Mouse (Mus musculus) activated CD4-positive, CD25-positive, alpha-beta regulatory T cell, adult 4 months (primary cell): Measurements from ENCODE around the gene Armcx3. TPM values are rescaled to one million over a fixed set of nuclear protein-coding genes. Genes with fewer than 3 reads are reported as not detected.

Source experiments
- polyA plus RNA-seq, 2 experiments: library from polyadenylated mRNA; unstranded; fragments of 100-300 nt; shearing (Covaris generic); gene quantifications; one replicate each; pipeline ENCODE4 v1.2.1; 2017

Armcx3 gene
- polyA plus RNA-seq, 2 experiments from 2014 or later = 5.9 to 11.8 TPM

Other genes starting within 250 kb of the Armcx3 start
- gene Timm8a1, start 214.7 kb upstream of the Armcx3 start, polyA plus RNA-seq = 10 to 100 TPM; 31.0 to 38.7 TPM
- 1 to 10 TPM in 1 of 2 experiments, under 1 TPM in 1; 0.65 to 2.3 TPM for gene Btk, start 173.0 kb upstream of the Armcx3 start, polyA plus RNA-seq
- gene Rpl36a, start 170.9 kb upstream of the Armcx3 start, polyA plus RNA-seq = 100 to 1,000 TPM; 650 to 747 TPM
- gene Gla, start 155.5 kb upstream of the Armcx3 start, polyA plus RNA-seq = 1 to 10 TPM; 4.6 to 5.0 TPM
- gene Hnrnph2, start 155.4 kb upstream of the Armcx3 start, polyA plus RNA-seq = 100 to 1,000 TPM in 1 of 2 experiments, 10 to 100 TPM in 1; 75.6 to 106 TPM
- gene Armcx4, start 70.1 kb upstream of the Armcx3 start, polyA plus RNA-seq = 1 to 10 TPM in 1 of 2 experiments, under 1 TPM in 1; 0.82 to 1.2 TPM
- 1 to 10 TPM; 1.3 to 2.2 TPM for gene Armcx1, start 38.6 kb upstream of the Armcx3 start, polyA plus RNA-seq
- gene Armcx6, start 5.2 kb upstream of the Armcx3 start, polyA plus RNA-seq = 1 to 10 TPM in 1 of 2 experiments, under 1 TPM in 1; 0.93 to 2.3 TPM
- 1 to 10 TPM; 5.0 to 8.9 TPM for gene Armcx2, start 52.6 kb downstream of the Armcx3 start, polyA plus RNA-seq
- under 1 TPM in 1 of 2 experiments, not detected in 1; 0.25 TPM for gene Nxf2, start 208.2 kb downstream of the Armcx3 start, polyA plus RNA-seq